Mouse (Mus musculus) ES-Bruce4 (cell line): ENCODE results near the gene Trpt1.

Experiments used
- EP300 ChIP-seq: IDR thresholded peaks from 2 replicates; pipeline ENCODE4 v1.6.1; 2011; ENCODE audit warnings: low read depth, low read length; ENCODE audit not compliant: insufficient read depth
- POLR2A ChIP-seq: IDR thresholded peaks from one replicate; pipeline ENCODE4 v1.8.1; 2011; ENCODE audit warnings: low read length; ENCODE audit not compliant: insufficient read depth

DNA sequence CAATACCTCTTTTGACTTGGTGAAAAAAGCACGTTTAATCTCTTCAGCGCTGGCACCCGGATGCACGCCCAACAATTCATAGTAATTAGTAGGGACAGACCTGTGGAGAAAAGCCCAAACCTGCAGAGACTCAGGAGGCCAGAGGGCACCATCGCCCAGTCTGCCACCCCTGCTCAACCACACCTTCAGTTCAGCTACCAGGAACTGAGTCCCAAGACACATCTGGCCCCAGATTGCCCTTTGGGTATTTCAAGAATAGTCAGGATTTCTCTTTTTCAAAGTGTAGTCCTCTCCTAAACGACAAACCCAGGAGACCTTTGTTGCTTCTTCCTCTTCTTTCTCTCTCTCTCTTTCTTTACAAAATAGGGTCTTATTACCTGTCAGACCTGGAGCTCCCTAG is 5.2 kb upstream of the Trpt1 start:
- no peak for TF ChIP-seq POLR2A
- TF ChIP-seq EP300 = no peak
